Mouse (Mus musculus): ENCODE measurements around the gene Rab11a. TPM values are rescaled to one million over a fixed set of nuclear protein-coding genes. Genes with fewer than 3 reads are reported as not detected.

Rab11a gene
- total RNA-seq, 2 experiments from 2014 or later, result 265 to 274 TPM

Small RNAs within 50 kb of the gene (microRNA-seq; reads per million reads assigned to microRNA genes)
- gene Gm47308, result 0 reads per million in 2 experiments

Other genes with a start within 250 kb of the Rab11a start
- 10 to 100 TPM; 56.4 to 64.7 TPM for gene Dennd4a, start 73.6 kb upstream of the Rab11a start, total RNA-seq (2021)
- under 1 TPM; 0.14 to 0.18 TPM for gene Slc24a1, start 213.8 kb upstream of the Rab11a start, total RNA-seq (2021)
- gene Ints14, start 223.1 kb upstream of the Rab11a start, total RNA-seq (2021), result 10 to 100 TPM; 22.4 to 23.7 TPM